Mouse (Mus musculus): ENCODE measurements around the gene Extl1.
A peak's percentile ranks its signal among the peaks of the same experiment; 100 is the strongest.

The Extl1 gene

GRCm38 (mm10) chr4:134314081-134314655 lies 69.5 kb downstream of the Extl1 start:
- DNase-seq (ENCODE audit: low spot score), result no peak

- DNase-seq (ENCODE audit: low spot score), result no peak
These were observed 70.7 kb downstream of the Extl1 start for GRCm38 (mm10) chr4:134312901-134313300.

GRCm38 (mm10) chr4:134312341-134312740 lies 71.3 kb downstream of the Extl1 start:
- no peak for DNase-seq (ENCODE audit: low spot score)

GRCm38 (mm10) chr4:134311784-134312183 lies 71.9 kb downstream of the Extl1 start:
- no peak for DNase-seq (ENCODE audit: low spot score)

GRCm38 (mm10) chr4:134310656-134311055 lies 73.0 kb downstream of the Extl1 start:
- no peak for DNase-seq (ENCODE audit: low spot score)

GRCm38 (mm10) chr4:134310106-134310505 lies 73.5 kb downstream of the Extl1 start:
- DNase-seq (ENCODE audit: low spot score), result no peak

GRCm38 (mm10) chr4:134307367-134308072 lies 76.1 kb downstream of the Extl1 start:
- DNase-seq (ENCODE audit: low spot score), result peak; percentile 75

- no peak for DNase-seq (ENCODE audit: low spot score)
These were observed 76.7 kb downstream of the Extl1 start for GRCm38 (mm10) chr4:134306963-134307362.
